Mouse (Mus musculus) CH12.LX (cell line): ENCODE measurements at regions not wholly inside any gene's neighbourhood (a gene's known extent, or its start where the extent isn't known, plus 50 kb on each side); places are given as distances from the start of the nearest gene placed in this dataset.

Experiments
- DNase-seq: peaks from one replicate; pipeline ENCODE4 v3.0.0-alpha.2; 2013; ENCODE audit errors: extremely low read depth
- H3K27ac ChIP-seq: 2 replicates; pipeline ENCODE4 v1.5.1; 2012; ENCODE audit warnings: low read depth, mild to moderate bottlenecking, control low read depth, moderate library complexity; ENCODE audit not compliant: insufficient read depth
- H3K27me3 ChIP-seq: replicated peaks from 2 replicates; pipeline ENCODE3; 2012; ENCODE audit warnings: inconsistent platforms
- H3K36me3 ChIP-seq, 2 experiments: replicated peaks in 1 of 2; 2 replicates each; pipeline versions ENCODE3 to v1.6.1; 2012; ENCODE audit warnings: inconsistent platforms in 1 of 2, low read length in 1 of 2, mild to moderate bottlenecking in 1 of 2, mixed read lengths in 1 of 2, moderate library complexity in 1 of 2; ENCODE audit not compliant: control insufficient read depth in 1 of 2, insufficient read depth in 1 of 2
- H3K4me1 ChIP-seq, 2 experiments: 2 replicates each; pipeline ENCODE4 v1.6.1; 2012; ENCODE audit warnings: inconsistent platforms in 1 of 2, moderate library complexity in 1 of 2; ENCODE audit not compliant: insufficient read depth in 2 of 2, control insufficient read depth in 1 of 2
- H3K4me2 ChIP-seq: 2 replicates; pipeline ENCODE4 v1.6.1; 2012; ENCODE audit warnings: low read depth, mild to moderate bottlenecking, control low read depth; ENCODE audit not compliant: poor library complexity, insufficient read depth, severe bottlenecking
- H3K4me3 ChIP-seq, 3 experiments: fragments of 150-350 bp in 1 of 3; sonication (generic) in 1 of 3; replicated peaks in 1 of 3; 2 replicates each; pipeline versions ENCODE3 to v1.5.1; 2011 to 2012; ENCODE audit warnings: low read depth in 2 of 3, low read length in 2 of 3, mild to moderate bottlenecking in 2 of 3, moderate library complexity in 2 of 3, control low read depth in 1 of 3, improper control_type of control experiment in 1 of 3, inconsistent platforms in 1 of 3, mixed read lengths in 1 of 3; ENCODE audit not compliant: poor library complexity in 1 of 3
- H3K79me2 ChIP-seq: replicated peaks from 2 replicates; pipeline ENCODE4 v1.6.1; 2012; ENCODE audit warnings: mild to moderate bottlenecking, moderate library complexity; ENCODE audit not compliant: control insufficient read depth, poor library complexity, insufficient read depth, severe bottlenecking; ENCODE audit errors: extremely low read depth
- H3K9ac ChIP-seq: 2 replicates; pipeline ENCODE4 v1.6.1; 2012; ENCODE audit warnings: low read depth, mild to moderate bottlenecking, control low read depth, moderate library complexity; ENCODE audit not compliant: insufficient read depth
- H3K9me3 ChIP-seq: replicated peaks from 2 replicates; pipeline ENCODE3; 2012; ENCODE audit warnings: low read length, inconsistent platforms, mixed read lengths
- BHLHE40 ChIP-seq: IDR thresholded peaks from 2 replicates; pipeline ENCODE4 v1.6.1; 2011; ENCODE audit warnings: mild to moderate bottlenecking, low read depth, low read length, improper control_type of control experiment
- CHD1 ChIP-seq: IDR thresholded peaks from 2 replicates; pipeline ENCODE4 v1.6.1; 2012; ENCODE audit warnings: low read depth, low read length, improper control_type of control experiment, inconsistent platforms
- CHD2 ChIP-seq: IDR thresholded peaks from 2 replicates; pipeline ENCODE4 v1.6.1; 2011; ENCODE audit warnings: low read length, improper control_type of control experiment
- CTCF ChIP-seq, 2 experiments: IDR thresholded peaks in 1 of 2; conservative IDR thresholded peaks in 1 of 2; 2 replicates each; pipeline ENCODE4 v1.5.1; 2011 to 2012; ENCODE audit warnings: low read depth in 2 of 2, low read length in 2 of 2, improper control_type of control experiment in 1 of 2, inconsistent platforms in 1 of 2, mild to moderate bottlenecking in 1 of 2, moderate library complexity in 1 of 2
- E2F4 ChIP-seq: IDR thresholded peaks from 2 replicates; pipeline ENCODE4 v1.6.1; 2011; ENCODE audit warnings: low read depth, low read length, improper control_type of control experiment; ENCODE audit not compliant: insufficient replicate concordance
- ELF1 ChIP-seq: IDR thresholded peaks from 2 replicates; pipeline ENCODE4 v1.6.1; 2014; ENCODE audit warnings: low read depth, mild to moderate bottlenecking, inconsistent platforms, low read length, improper control_type of control experiment
- HCFC1 ChIP-seq: IDR thresholded peaks from 2 replicates; pipeline ENCODE4 v1.6.1; 2012; ENCODE audit warnings: low read depth, mild to moderate bottlenecking, inconsistent platforms, low read length, improper control_type of control experiment
- JUN ChIP-seq: IDR thresholded peaks from 2 replicates; pipeline ENCODE4 v1.6.1; 2011; ENCODE audit warnings: low read depth, mild to moderate bottlenecking, low read length, improper control_type of control experiment, moderate library complexity; ENCODE audit not compliant: insufficient read depth
- KAT2A ChIP-seq: IDR thresholded peaks from 2 replicates; pipeline ENCODE4 v1.6.1; 2012; ENCODE audit warnings: low read length, improper control_type of control experiment, inconsistent platforms; ENCODE audit not compliant: insufficient replicate concordance
- MAFK ChIP-seq: IDR thresholded peaks from 2 replicates; pipeline ENCODE4 v1.6.1; 2011; ENCODE audit warnings: low read length, improper control_type of control experiment; ENCODE audit not compliant: insufficient replicate concordance
- MEF2A ChIP-seq: IDR thresholded peaks from 2 replicates; pipeline ENCODE4 v1.6.1; 2014; ENCODE audit warnings: low read depth, mild to moderate bottlenecking, inconsistent platforms, low read length, improper control_type of control experiment, borderline replicate concordance
- NELFE ChIP-seq: IDR thresholded peaks from 2 replicates; pipeline ENCODE4 v1.6.1; 2011; ENCODE audit warnings: low read depth, low read length, improper control_type of control experiment
- NRF1 ChIP-seq: IDR thresholded peaks from 2 replicates; pipeline ENCODE4 v1.6.1; 2014; ENCODE audit warnings: low read depth, mild to moderate bottlenecking, inconsistent platforms, low read length, improper control_type of control experiment, moderate library complexity
- PAX5 ChIP-seq: IDR thresholded peaks from 2 replicates; pipeline ENCODE4 v1.6.1; 2012; ENCODE audit warnings: low read length, inconsistent platforms, mixed read lengths
- RCOR1 ChIP-seq: conservative IDR thresholded peaks from 2 replicates; pipeline ENCODE4 v1.6.1; 2012; ENCODE audit warnings: low read depth, mild to moderate bottlenecking, inconsistent platforms, low read length, improper control_type of control experiment
- ZC3H11A ChIP-seq: IDR thresholded peaks from 2 replicates; pipeline ENCODE4 v1.6.1; 2012; ENCODE audit warnings: low read depth, mild to moderate bottlenecking, inconsistent platforms, low read length, improper control_type of control experiment
- ZKSCAN1 ChIP-seq: IDR thresholded peaks from 2 replicates; pipeline ENCODE4 v1.6.1; 2012; ENCODE audit warnings: low read depth, inconsistent platforms, low read length, improper control_type of control experiment, borderline replicate concordance
- ZMIZ1 ChIP-seq: IDR thresholded peaks from 2 replicates; pipeline ENCODE4 v1.6.1; 2012; ENCODE audit warnings: low read depth, mild to moderate bottlenecking, inconsistent platforms, low read length, improper control_type of control experiment
- ZNF384 ChIP-seq: IDR thresholded peaks from 2 replicates; pipeline ENCODE4 v1.6.1; 2012; ENCODE audit warnings: low read depth, low read length, improper control_type of control experiment, inconsistent platforms
- dilution Hi-C: fragments of 300-500 bp; cut with MboI; formaldehyde crosslinking; loops from 2 replicates; pipeline ENCODE4 v1.14.3; 2020; ENCODE audit warnings: low sequenced_read_pairs; ENCODE audit not compliant: extremely low pct_unique_long_range_greater_than_20kb, extremely low pct_ligation_motif_present
- in situ Hi-C: fragments of 300-500 bp; cut with MboI; formaldehyde crosslinking; loops from 3 replicates; pipeline ENCODE4 v1.14.3; 2019; ENCODE audit warnings: low sequenced_read_pairs, low pct_ligation_motif_present, low pct_unique_long_range_greater_than_20kb, mixed read lengths

- DNase-seq, result no peak
- TF ChIP-seq RCOR1, result no peak
- no peak for TF ChIP-seq ZNF384
- Histone ChIP-seq H3K4me3 (no peak overlapping the region), H3K4me1 (peaks cover 0 to 7% of the 10 kb centered on the region in 2 experiments; a peak in 2 of 4 replicates), H3K9me3 (no peaks in the 10 kb centered on the region), H3K4me2 (no peak overlapping the region), H3K27ac (no peak overlapping the region), H3K36me3 (no peaks in the 10 kb centered on the region), H3K9ac (no peak overlapping the region), H3K79me2 (no peaks in the 10 kb centered on the region), H3K27me3 (peaks cover 15% of the 10 kb centered on the region)
- in situ Hi-C loops, result no loop called here
- dilution Hi-C loops, result no loop called here
Observed at GRCm38 (mm10) chr1:193453654-193454053, 83.6 kb upstream of the Camk1g start.

GRCm38 (mm10) chr1:193451471-193452135, 81.5 kb upstream of the Camk1g start:
- H3K27me3 ChIP-seq, result peaks cover 15% of the 10 kb centered on the region
- in situ Hi-C loops, result no loop called here
- no peak overlapping the region for H3K4me2 ChIP-seq
- no peak overlapping the region for H3K4me3 ChIP-seq
- no peak overlapping the region for H3K27ac ChIP-seq
- no peak overlapping the region for H3K9ac ChIP-seq
- TF ChIP-seq RCOR1, result no peak
- no peak for TF ChIP-seq CHD2
- TF ChIP-seq KAT2A, result no peak
- TF ChIP-seq CTCF (conservative IDR thresholded peaks at IDR 0.05 in 1 of 2, IDR thresholded peaks at IDR 0.05 in 1 of 2; ENCODE audit: low read depth in 2 of 2, low read length in 2 of 2), result no peak
- TF ChIP-seq NRF1, result no peak
- TF ChIP-seq ZKSCAN1, result no peak
- TF ChIP-seq ZMIZ1, result no peak
- no peak for TF ChIP-seq JUN
- no peak for TF ChIP-seq CHD1
- no peak for TF ChIP-seq ZC3H11A
- no peak for TF ChIP-seq ELF1
- TF ChIP-seq, all 38 proteins: peak for 0
- Histone ChIP-seq H3K36me3 (no peaks in the 10 kb centered on the region), H3K9me3 (no peaks in the 10 kb centered on the region), H3K79me2 (no peaks in the 10 kb centered on the region), H3K4me1 (peaks cover 0 to 1% of the 10 kb centered on the region in 2 experiments; a peak in 1 of 4 replicates)
- DNase-seq, result no peak
- dilution Hi-C loops, result no loop called here

GRCm38 (mm10) chr1:193450814-193451213, 80.7 kb upstream of the Camk1g start:
- no peaks in the 10 kb centered on the region; a peak in 1 of 4 replicates for H3K4me1 ChIP-seq
- in situ Hi-C loops (no loop called here), dilution Hi-C loops (no loop called here)
- DNase-seq, result no peak
- no peak overlapping the region for H3K9ac ChIP-seq
- H3K36me3 ChIP-seq, result no peaks in the 10 kb centered on the region
- no peak overlapping the region for H3K4me2 ChIP-seq
- TF ChIP-seq E2F4 (no peak), KAT2A (no peak), PAX5 (no peak), MAFK (no peak), MEF2A (no peak), BHLHE40 (no peak), NELFE (no peak), HCFC1 (no peak), CHD2 (no peak)
- H3K27ac ChIP-seq, result no peak overlapping the region
- peaks cover 15% of the 10 kb centered on the region for H3K27me3 ChIP-seq
- H3K9me3 ChIP-seq, result no peaks in the 10 kb centered on the region
- no peaks in the 10 kb centered on the region for H3K79me2 ChIP-seq
- H3K4me3 ChIP-seq, result no peak overlapping the region
